Mouse (Mus musculus): ENCODE results near the gene Smg5. TPM values are rescaled to one million over a fixed set of nuclear protein-coding genes. Genes with fewer than 3 reads are reported as not detected.
A peak's percentile ranks its signal among the peaks of the same experiment; 100 is the strongest.

Gene Smg5
- polyA plus RNA-seq, 1 experiment, result 105 TPM

GRCm38 (mm10) chr3:88393776-88394375 lies 57.8 kb downstream of the Smg5 start:
- H3K36me3 ChIP-seq (ENCODE audit: control insufficient read depth, insufficient read depth, low read length), result peaks cover 1% of the 10 kb centered on the region; the same call in 1 of the 2 replicates
- no peaks in the 10 kb centered on the region for H3K27me3 ChIP-seq (ENCODE audit: control insufficient read depth, insufficient read depth, low read length)
- H3K27ac ChIP-seq (ENCODE audit: control insufficient read depth, insufficient read depth, low read depth, low read length), result no peak overlapping the region
- H3K4me3 ChIP-seq (ENCODE audit: control insufficient read depth, low read depth, low read length), result no peak overlapping the region
- H3K4me1 ChIP-seq (ENCODE audit: control insufficient read depth, insufficient read depth, low read length), result no peaks in the 10 kb centered on the region
- TF ChIP-seq CTCF (IDR thresholded peaks at IDR 0.05; ENCODE audit: control insufficient read depth, insufficient read depth, insufficient replicate concordance, low read depth, low read length) (no peak), POLR2A (IDR thresholded peaks at IDR 0.05; ENCODE audit: control insufficient read depth, low read depth, low read length) (no peak)

DNA sequence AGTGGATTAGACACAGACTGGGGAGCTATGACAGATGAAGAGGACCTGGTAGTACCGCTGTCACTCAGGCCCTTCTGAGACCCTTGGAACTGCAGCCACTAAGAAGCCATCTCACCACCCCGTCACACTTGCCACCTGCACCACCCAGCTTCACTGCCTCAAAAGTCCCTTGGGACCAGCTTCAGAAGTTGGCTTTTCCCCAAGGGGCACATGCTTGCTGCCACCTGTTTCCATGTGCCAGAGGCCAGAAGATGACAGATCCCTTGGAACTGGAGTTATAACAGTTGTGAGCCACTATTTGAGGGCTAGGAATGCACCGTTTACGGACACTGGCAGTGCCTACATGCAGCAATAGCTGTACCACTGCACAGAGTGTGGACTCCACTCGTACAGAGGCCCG lies 59.2 kb downstream of the Smg5 start:
- Histone ChIP-seq H3K4me1 (ENCODE audit: control insufficient read depth, insufficient read depth, low read length) (no peaks in the 10 kb centered on the region), H3K27ac (ENCODE audit: control insufficient read depth, insufficient read depth, low read depth, low read length) (no peak overlapping the region), H3K27me3 (ENCODE audit: control insufficient read depth, insufficient read depth, low read length) (no peaks in the 10 kb centered on the region), H3K4me3 (ENCODE audit: control insufficient read depth, low read depth, low read length) (no peak overlapping the region), H3K36me3 (ENCODE audit: control insufficient read depth, insufficient read depth, low read length) (peaks cover 1% of the 10 kb centered on the region; the same call in 1 of the 2 replicates)
- no peak for TF ChIP-seq POLR2A (IDR thresholded peaks at IDR 0.05; ENCODE audit: control insufficient read depth, low read depth, low read length)
- no peak for TF ChIP-seq CTCF (IDR thresholded peaks at IDR 0.05; ENCODE audit: control insufficient read depth, insufficient read depth, insufficient replicate concordance, low read depth, low read length)

- H3K27me3 ChIP-seq (ENCODE audit: control insufficient read depth, insufficient read depth, low read length), result no peaks in the 10 kb centered on the region
- H3K4me1 ChIP-seq (ENCODE audit: control insufficient read depth, insufficient read depth, low read length), result no peaks in the 10 kb centered on the region
- TF ChIP-seq CTCF (IDR thresholded peaks at IDR 0.05; ENCODE audit: control insufficient read depth, insufficient read depth, insufficient replicate concordance, low read depth, low read length), result no peak
- TF ChIP-seq POLR2A (IDR thresholded peaks at IDR 0.05; ENCODE audit: control insufficient read depth, low read depth, low read length), result no peak
- H3K27ac ChIP-seq (ENCODE audit: control insufficient read depth, insufficient read depth, low read depth, low read length), result no peak overlapping the region
- H3K36me3 ChIP-seq (ENCODE audit: control insufficient read depth, insufficient read depth, low read length), result peaks cover 1% of the 10 kb centered on the region; the same call in 1 of the 2 replicates
- H3K4me3 ChIP-seq (ENCODE audit: control insufficient read depth, low read depth, low read length), result no peak overlapping the region
Observed at GRCm38 (mm10) chr3:88395742-88396141, 59.7 kb downstream of the Smg5 start.

GRCm38 (mm10) chr3:88398666-88399065 lies 62.6 kb downstream of the Smg5 start:
- Histone ChIP-seq H3K36me3 (ENCODE audit: control insufficient read depth, insufficient read depth, low read length) (peaks cover 1% of the 10 kb centered on the region; the same call in 1 of the 2 replicates), H3K4me3 (ENCODE audit: control insufficient read depth, low read depth, low read length) (no peak overlapping the region), H3K4me1 (ENCODE audit: control insufficient read depth, insufficient read depth, low read length) (0 out of 2 replicates have a peak, but pooled peaks cover 2% of the 10 kb centered on the region), H3K27me3 (ENCODE audit: control insufficient read depth, insufficient read depth, low read length) (no peaks in the 10 kb centered on the region), H3K27ac (ENCODE audit: control insufficient read depth, insufficient read depth, low read depth, low read length) (no peak overlapping the region)
- TF ChIP-seq CTCF (IDR thresholded peaks at IDR 0.05; ENCODE audit: control insufficient read depth, insufficient read depth, insufficient replicate concordance, low read depth, low read length) (no peak), POLR2A (IDR thresholded peaks at IDR 0.05; ENCODE audit: control insufficient read depth, low read depth, low read length) (no peak)

DNA sequence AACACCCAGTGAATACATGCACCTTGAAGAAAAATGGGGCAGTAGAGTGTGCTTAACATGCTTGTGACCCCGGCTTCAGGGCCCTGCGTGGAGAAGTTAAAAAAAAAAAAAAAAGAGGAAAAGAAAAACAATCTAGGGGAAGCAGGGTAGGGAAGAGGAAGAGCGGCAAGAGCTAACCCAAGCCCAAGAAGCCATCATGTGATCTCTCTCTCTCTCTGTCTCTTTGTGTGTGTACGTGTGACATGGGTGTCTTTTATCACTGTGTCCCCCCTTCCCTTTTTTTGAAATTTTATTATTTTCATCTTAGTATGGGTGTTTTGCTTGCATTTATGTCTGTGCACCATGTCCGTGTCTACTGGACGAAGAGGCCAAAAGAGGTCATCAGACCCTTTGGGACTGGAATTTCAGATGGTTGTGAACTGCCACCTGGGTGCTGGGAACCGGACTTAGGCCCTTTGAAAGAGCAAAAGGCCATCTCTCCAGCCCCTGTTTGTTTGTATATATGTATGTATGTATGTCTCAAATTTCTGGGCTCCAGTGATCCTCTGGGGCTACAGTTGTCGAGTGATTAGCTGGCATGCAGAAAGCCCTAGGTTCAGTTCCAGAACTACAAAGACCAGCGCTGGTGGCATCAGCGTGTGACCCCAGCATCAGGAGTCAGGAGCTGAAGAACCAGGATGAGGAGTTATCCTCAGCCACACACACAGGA lies 67.6 kb downstream of the Smg5 start:
- Histone ChIP-seq H3K27me3 (ENCODE audit: control insufficient read depth, insufficient read depth, low read length) (no peaks in the 10 kb centered on the region), H3K36me3 (ENCODE audit: control insufficient read depth, insufficient read depth, low read length) (no peaks in the 10 kb centered on the region; the same call in 1 of the 2 replicates), H3K4me1 (ENCODE audit: control insufficient read depth, insufficient read depth, low read length) (0 out of 2 replicates have a peak, but pooled peaks cover 2% of the 10 kb centered on the region), H3K4me3 (ENCODE audit: control insufficient read depth, low read depth, low read length) (no peak overlapping the region), H3K27ac (ENCODE audit: control insufficient read depth, insufficient read depth, low read depth, low read length) (no peak overlapping the region)
- TF ChIP-seq CTCF (IDR thresholded peaks at IDR 0.05; ENCODE audit: control insufficient read depth, insufficient read depth, insufficient replicate concordance, low read depth, low read length) (no peak), POLR2A (IDR thresholded peaks at IDR 0.05; ENCODE audit: control insufficient read depth, low read depth, low read length) (no peak)

DNA sequence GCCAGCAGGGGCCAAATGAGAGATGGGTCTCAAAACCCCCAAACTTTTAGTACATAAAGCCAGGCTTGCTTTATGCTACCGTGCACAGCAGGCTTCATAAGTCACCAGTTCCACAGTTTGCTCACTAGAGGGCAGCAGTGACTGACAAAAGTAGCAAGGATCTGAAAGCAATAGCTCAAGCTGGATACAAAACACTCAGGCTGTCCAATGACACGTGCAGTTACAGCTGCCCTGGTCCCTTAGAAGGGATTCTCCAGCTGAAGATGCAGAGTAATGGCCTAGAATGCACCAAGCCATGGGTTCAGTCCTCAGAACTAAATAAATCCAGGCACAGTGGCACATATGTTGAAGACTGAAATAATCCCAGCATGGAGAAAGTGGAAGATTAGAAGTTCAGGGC lies 71.0 kb downstream of the Smg5 start:
- H3K27me3 ChIP-seq (ENCODE audit: control insufficient read depth, insufficient read depth, low read length), result no peaks in the 10 kb centered on the region
- no peaks in the 10 kb centered on the region; the same call in 1 of the 2 replicates for H3K36me3 ChIP-seq (ENCODE audit: control insufficient read depth, insufficient read depth, low read length)
- H3K4me1 ChIP-seq (ENCODE audit: control insufficient read depth, insufficient read depth, low read length), result peaks cover 9% of the 10 kb centered on the region
- TF ChIP-seq CTCF (IDR thresholded peaks at IDR 0.05; ENCODE audit: control insufficient read depth, insufficient read depth, insufficient replicate concordance, low read depth, low read length) (peak; percentile 41; the same call in 1 of the 2 replicates), POLR2A (IDR thresholded peaks at IDR 0.05; ENCODE audit: control insufficient read depth, low read depth, low read length) (no peak)
- no peak overlapping the region for H3K4me3 ChIP-seq (ENCODE audit: control insufficient read depth, low read depth, low read length)
- H3K27ac ChIP-seq (ENCODE audit: control insufficient read depth, insufficient read depth, low read depth, low read length), result no peak overlapping the region

DNA sequence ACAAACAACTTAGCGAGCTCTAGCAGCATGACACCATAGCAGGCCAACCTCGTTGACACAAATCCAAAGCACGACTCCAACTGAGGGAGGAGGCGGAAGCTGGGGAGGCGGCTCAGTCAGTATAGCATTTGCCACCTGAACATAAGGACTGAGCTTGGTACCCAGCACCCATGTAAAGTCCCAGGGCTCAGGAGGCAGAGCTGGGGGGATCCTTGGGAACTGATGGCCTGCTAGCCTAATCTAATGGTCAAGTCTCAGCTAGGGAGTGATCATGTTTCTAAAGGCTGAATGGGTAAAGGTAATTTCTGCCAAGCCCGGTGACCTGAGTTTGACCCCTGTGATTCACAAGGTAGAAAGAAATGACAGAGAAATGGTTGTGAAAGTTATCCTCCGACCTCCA lies 71.5 kb downstream of the Smg5 start:
- Histone ChIP-seq H3K27ac (ENCODE audit: control insufficient read depth, insufficient read depth, low read depth, low read length) (no peak overlapping the region), H3K27me3 (ENCODE audit: control insufficient read depth, insufficient read depth, low read length) (no peaks in the 10 kb centered on the region), H3K4me3 (ENCODE audit: control insufficient read depth, low read depth, low read length) (no peak overlapping the region), H3K36me3 (ENCODE audit: control insufficient read depth, insufficient read depth, low read length) (no peaks in the 10 kb centered on the region; the same call in 1 of the 2 replicates), H3K4me1 (ENCODE audit: control insufficient read depth, insufficient read depth, low read length) (peaks cover 9% of the 10 kb centered on the region)
- TF ChIP-seq POLR2A (IDR thresholded peaks at IDR 0.05; ENCODE audit: control insufficient read depth, low read depth, low read length) (no peak), CTCF (IDR thresholded peaks at IDR 0.05; ENCODE audit: control insufficient read depth, insufficient read depth, insufficient replicate concordance, low read depth, low read length) (no peak)

All from testis, adult 2 months (tissue).